Mouse (Mus musculus): Measurements from ENCODE around the gene Nrip1.
A peak's percentile ranks its signal among the peaks of the same experiment; 100 is the strongest.

Gene Nrip1

GRCm38 (mm10) chr16:76372045-76372940 lies 1.3 kb downstream of the Nrip1 start:
- peak; percentile 51 for DNase-seq (ENCODE audit: low read depth, low spot score)

- no peak for DNase-seq (ENCODE audit: low read depth, low spot score)
These were observed 2.1 kb downstream of the Nrip1 start for GRCm38 (mm10) chr16:76371614-76371917.

- DNase-seq (ENCODE audit: low read depth, low spot score): no peak
These were observed 2.7 kb downstream of the Nrip1 start for GRCm38 (mm10) chr16:76370716-76371613.

- DNase-seq (ENCODE audit: low read depth, low spot score): peak; percentile 31
These were observed 3.4 kb downstream of the Nrip1 start for GRCm38 (mm10) chr16:76370041-76370715.

GRCm38 (mm10) chr16:76369236-76369635 lies 4.4 kb downstream of the Nrip1 start:
- no peak for DNase-seq (ENCODE audit: low read depth, low spot score)

GRCm38 (mm10) chr16:76367261-76367908 lies 6.2 kb downstream of the Nrip1 start:
- DNase-seq (ENCODE audit: low read depth, low spot score): peak; percentile 50

- no peak for DNase-seq (ENCODE audit: low read depth, low spot score)
These were observed 7.7 kb downstream of the Nrip1 start for GRCm38 (mm10) chr16:76365790-76366406.

- DNase-seq (ENCODE audit: low read depth, low spot score): no peak
These were observed 8.4 kb downstream of the Nrip1 start for GRCm38 (mm10) chr16:76365237-76365636.

- DNase-seq (ENCODE audit: low read depth, low spot score): no peak
These were observed 10.0 kb downstream of the Nrip1 start for GRCm38 (mm10) chr16:76363641-76364040.

GRCm38 (mm10) chr16:76362982-76363381 lies 10.6 kb downstream of the Nrip1 start:
- no peak for DNase-seq (ENCODE audit: low read depth, low spot score)

GRCm38 (mm10) chr16:76360441-76360840 lies 13.2 kb downstream of the Nrip1 start:
- DNase-seq (ENCODE audit: low read depth, low spot score): no peak

- no peak for DNase-seq (ENCODE audit: low read depth, low spot score)
These were observed 14.9 kb downstream of the Nrip1 start for GRCm38 (mm10) chr16:76358757-76359156.

GRCm38 (mm10) chr16:76358128-76358748 lies 15.4 kb downstream of the Nrip1 start:
- no peak for DNase-seq (ENCODE audit: low read depth, low spot score)

GRCm38 (mm10) chr16:76357155-76357554 lies 16.5 kb downstream of the Nrip1 start:
- DNase-seq (ENCODE audit: low read depth, low spot score): no peak

GRCm38 (mm10) chr16:76355947-76356550 lies 17.6 kb downstream of the Nrip1 start:
- DNase-seq (ENCODE audit: low read depth, low spot score): no peak

GRCm38 (mm10) chr16:76355267-76355666 lies 18.4 kb downstream of the Nrip1 start:
- no peak for DNase-seq (ENCODE audit: low read depth, low spot score)

GRCm38 (mm10) chr16:76354841-76355240 lies 18.8 kb downstream of the Nrip1 start:
- DNase-seq (ENCODE audit: low read depth, low spot score): no peak

GRCm38 (mm10) chr16:76354289-76354688 lies 19.3 kb downstream of the Nrip1 start:
- DNase-seq (ENCODE audit: low read depth, low spot score): no peak

GRCm38 (mm10) chr16:76350922-76351321 lies 22.7 kb downstream of the Nrip1 start:
- no peak for DNase-seq (ENCODE audit: low read depth, low spot score)

- no peak for DNase-seq (ENCODE audit: low read depth, low spot score)
These were observed 24.6 kb downstream of the Nrip1 start for GRCm38 (mm10) chr16:76349053-76349452.

Data from ZHBTc4 (cell line).